Mouse (Mus musculus) C2C12 (cell line): ENCODE results near the gene Parp8.

ENCODE experiments used
- CEBPB ChIP-seq: IDR thresholded peaks from one replicate; pipeline ENCODE4 v1.6.1; 2011; ENCODE audit warnings: low read depth, mild to moderate bottlenecking, control low read depth, moderate library complexity
- CTCF ChIP-seq: IDR thresholded peaks from one replicate; pipeline ENCODE4 v1.5.1; 2011; ENCODE audit not compliant: control insufficient read depth, insufficient read depth, insufficient read length
- MAX ChIP-seq: IDR thresholded peaks from one replicate; pipeline ENCODE4 v1.6.1; 2011; ENCODE audit warnings: mild to moderate bottlenecking, control low read depth
- USF1 ChIP-seq: IDR thresholded peaks from one replicate; pipeline ENCODE4 v1.6.1; 2011; ENCODE audit warnings: low read depth, mild to moderate bottlenecking, control low read depth, moderate library complexity

GRCm38 (mm10) chr13:117027336-117027735, 2.0 kb upstream of the Parp8 start:
- TF ChIP-seq CTCF: no peak
- no peak for TF ChIP-seq CEBPB
- TF ChIP-seq USF1: no peak
- no peak for TF ChIP-seq MAX
